Comparison of ENCODE assay signal across 21 mouse cellular contexts in genomic region chr8:109635146-109635545, GRCm38 (mm10). TPM values are rescaled to one million over a fixed set of nuclear protein-coding genes. Genes with fewer than 3 reads are reported as not detected.
A peak's percentile ranks its signal among the peaks of the same experiment; 100 is the strongest.
DNase-seq lines count a peak whose midpoint lies in the region; ATAC-seq and TF ChIP-seq lines count a peak whose summit lies in the region.
"Had no signal": no experiment of that assay in that cellular context is flagged by ENCODE, and none has a peak within 500 bp of the region (broad histone marks: within the 10 kb centered on the region; RNA-seq: fewer than 3 reads in every experiment).

No protein-coding gene starts in this region.

- H3K27me3 ChIP-seq in heart, embryonic 14.5 days (ENCODE audit: control insufficient read depth, insufficient read depth, low read length): no peaks in the 10 kb centered on the region
- peaks cover 20% of the 10 kb centered on the region for H3K27me3 ChIP-seq in myocyte (ENCODE audit: control insufficient read depth, insufficient read depth, insufficient read length)
- H3K27me3 ChIP-seq in hindbrain, embryonic 11.5 days (ENCODE audit: control insufficient read depth, insufficient read depth, low read length): no peaks in the 10 kb centered on the region
- H3K27me3 ChIP-seq: CH12.LX had no signal

- no peak overlapping the region for H3K9ac ChIP-seq in heart, embryonic 14.5 days (ENCODE audit: low read length)
- H3K9ac ChIP-seq in hindbrain, embryonic 11.5 days (ENCODE audit: low read depth, low read length): no peak overlapping the region

- no peaks in the 10 kb centered on the region for H3K9me3 ChIP-seq in heart, embryonic 14.5 days (ENCODE audit: control insufficient read depth, low read length)
- H3K9me3 ChIP-seq in hindbrain, embryonic 11.5 days (ENCODE audit: control insufficient read depth, low read length): no peaks in the 10 kb centered on the region
- H3K9me3 ChIP-seq: G1E had no signal

- 0 out of 2 replicates have a peak, but pooled peaks have one; percentile 35 for ATAC-seq in heart, embryonic 14.5 days (ENCODE audit: insufficient number of reproducible peaks, insufficient read depth, low FRiP score, low read depth)
- ATAC-seq in hindbrain, embryonic 11.5 days (ENCODE audit: low FRiP score): no peak
- ATAC-seq: activated CD4-positive, CD25-positive, alpha-beta regulatory T cell, adult 4 months; CD4-positive, CD25-positive, alpha-beta regulatory T cell, adult 4 months; Patski had no signal

- no peak overlapping the region for H3K27ac ChIP-seq in heart, embryonic 14.5 days (replicated peaks in 1 of 2; ENCODE audit: control insufficient read depth in 1 of 2, insufficient read depth in 1 of 2, low read depth in 2 of 2, low read length in 2 of 2)
- H3K27ac ChIP-seq in hindbrain, embryonic 11.5 days (ENCODE audit: low read depth, low read length): no peak overlapping the region

- H3K4me1 ChIP-seq in heart, embryonic 14.5 days (ENCODE audit: control insufficient read depth in 2 of 2, insufficient read depth in 2 of 2, low read length in 2 of 2): no peaks in the 10 kb centered on the region
- no peaks in the 10 kb centered on the region for H3K4me1 ChIP-seq in hindbrain, embryonic 11.5 days (replicated peaks; ENCODE audit: control insufficient read depth, insufficient read depth, low read length)

- TF ChIP-seq POLR2A in myocyte (IDR thresholded peaks at IDR 0.05; ENCODE audit: insufficient read length, low read depth): no peak

- no peak overlapping the region for H3K4me3 ChIP-seq in heart, embryonic 14.5 days (ENCODE audit: control insufficient read depth in 1 of 2, insufficient read depth in 1 of 2, low read depth in 1 of 2, low read length in 2 of 2)
- H3K4me3 ChIP-seq in myocyte: no peak overlapping the region
- no peak overlapping the region for H3K4me3 ChIP-seq in hindbrain, embryonic 11.5 days (ENCODE audit: low read depth, low read length)

- H3K4me2 ChIP-seq in heart, embryonic 14.5 days (ENCODE audit: low read length): no peak overlapping the region
- no peak overlapping the region for H3K4me2 ChIP-seq in myocyte (ENCODE audit: low read depth)
- H3K4me2 ChIP-seq in hindbrain, embryonic 11.5 days (replicated peaks; ENCODE audit: low read depth, low read length): no peak overlapping the region

- no peaks in the 10 kb centered on the region for H3K36me3 ChIP-seq in heart, embryonic 14.5 days (ENCODE audit: control insufficient read depth, insufficient read depth, low read length)
- H3K36me3 ChIP-seq in myocyte (ENCODE audit: control insufficient read depth, insufficient read depth): no peaks in the 10 kb centered on the region
- H3K36me3 ChIP-seq in hindbrain, embryonic 11.5 days (ENCODE audit: control insufficient read depth, insufficient read depth, low read length): no peaks in the 10 kb centered on the region

- intact Hi-C loops in heart, postnatal 10 days (cut with DNase I): no loop called here

- no peak for DNase-seq in heart, postnatal 10 days
- DNase-seq in hindbrain, embryonic 11.5 days (ENCODE audit: low spot score): no peak
- DNase-seq: adrenal gland, adult 2 months; adrenal gland, adult 8-10 months; adrenal gland, postnatal 10 days; adrenal gland, postnatal 14 days; adrenal gland, postnatal 25 days; adrenal gland, postnatal 36 days; B cell, adult 2 months; cerebellum, adult 11 months; cerebellum, adult 11-12 months; cerebellum, adult 18-20 months had no signal

- WGBS in heart, embryonic 14.5 days: 81% methylated on average over 8 of the region's 8 CpGs
- WGBS in hindbrain, embryonic 11.5 days: 93% methylated on average over 8 of the region's 8 CpGs

- no peak overlapping the region for H3ac ChIP-seq in myocyte (ENCODE audit: control insufficient read depth, insufficient read length)

- H3K79me2 ChIP-seq in myocyte (ENCODE audit: control insufficient read depth, insufficient read depth): no peaks in the 10 kb centered on the region

TF ChIP-seq in myocyte, 11 proteins besides CTCF, POLR2A, EP300 and RAD21:
- TF ChIP-seq E2F4 (IDR thresholded peaks at IDR 0.05; ENCODE audit: insufficient read depth) (no peak), MYOD1 (IDR thresholded peaks at IDR 0.05; ENCODE audit: control insufficient read depth in 1 of 3, insufficient read length in 2 of 3, low read depth in 2 of 3) (peak; percentile 22 to 94 (median 58)), REST (IDR thresholded peaks at IDR 0.05; ENCODE audit: insufficient read depth, insufficient read length) (no peak), USF1 (IDR thresholded peaks at IDR 0.05; ENCODE audit: low read depth) (no peak), MAX (IDR thresholded peaks at IDR 0.05; ENCODE audit: low read depth) (no peak), TCF3 (IDR thresholded peaks at IDR 0.05; ENCODE audit: insufficient read length, low read depth) (no peak), CEBPB (IDR thresholded peaks at IDR 0.05; ENCODE audit: insufficient read depth, poor library complexity, severe bottlenecking) (no peak), MYOG (IDR thresholded peaks at IDR 0.05; ENCODE audit: control insufficient read depth in 1 of 3, insufficient read depth in 1 of 3, insufficient read length in 2 of 3, low read depth in 2 of 3) (peak; percentile 26 to 89 (median 85)), TCF12 (IDR thresholded peaks at IDR 0.05; ENCODE audit: insufficient read depth, poor library complexity, severe bottlenecking) (peak; percentile 31), SRF (IDR thresholded peaks at IDR 0.05; ENCODE audit: control insufficient read depth, insufficient read length, low read depth) (no peak), POLR2AphosphoS2 (IDR thresholded peaks at IDR 0.05; ENCODE audit: insufficient read length, low read depth) (no peak)

RNA-seq across cellular contexts. Expression of gene Pkd1l3, which starts 20.8 kb away (rescaled TPM):
- polyA plus RNA-seq in heart, embryonic 14.5 days (2014; fragmentation: Nextera tagmentation; extraction: Ambion mirVana): 0.15 TPM in 1 of 2 replicates, not detected in the other
- total RNA-seq in heart, postnatal 10 days (2021): under 1 TPM in 1 of 2 experiments, not detected in 1; 0.26 TPM
- 0.14 TPM for polyA plus RNA-seq in myocyte (2012; fragmentation: generic; extraction: Trizol)
- 0.27 and 0.69 TPM in 2 replicates for polyA plus RNA-seq in hindbrain, embryonic 11.5 days (2014; fragmentation: Nextera tagmentation; extraction: Ambion mirVana)
- polyA plus RNA-seq: C2C12 had no signal

RNA-seq across cellular contexts. Expression of gene Dhodh, which starts 26.7 kb away (rescaled TPM):
- 31.5 and 38.7 TPM in 2 replicates for polyA plus RNA-seq in heart, embryonic 14.5 days (2014; fragmentation: Nextera tagmentation; extraction: Ambion mirVana)
- 10 to 100 TPM; 14.1 to 18.7 TPM for total RNA-seq in heart, postnatal 10 days (2021)
- polyA plus RNA-seq in myocyte (2012; fragmentation: generic; extraction: Trizol): 16.7 TPM
- polyA plus RNA-seq in hindbrain, embryonic 11.5 days (2014; fragmentation: Nextera tagmentation; extraction: Ambion mirVana): 34.4 and 36.3 TPM in 2 replicates

RNA-seq across cellular contexts. Expression of gene Hp, which starts 56.2 kb away (rescaled TPM):
- 0.59 and 0.77 TPM in 2 replicates for polyA plus RNA-seq in heart, embryonic 14.5 days (2014; fragmentation: Nextera tagmentation; extraction: Ambion mirVana)
- total RNA-seq in heart, postnatal 10 days (2021): 1 to 10 TPM; 2.6 to 4.5 TPM
- not detected for polyA plus RNA-seq in myocyte (2012; fragmentation: generic; extraction: Trizol)
- 0.81 and 1.7 TPM in 2 replicates for polyA plus RNA-seq in hindbrain, embryonic 11.5 days (2014; fragmentation: Nextera tagmentation; extraction: Ambion mirVana)
- total RNA-seq: CH12.LX, ES-E14, G1E had no signal
- polyA plus RNA-seq: activated CD4-positive, CD25-positive, alpha-beta regulatory T cell, adult 4 months; C2C12; CD4-positive, CD25-positive, alpha-beta regulatory T cell, adult 4 months had no signal

RNA-seq across cellular contexts. Expression of gene Ist1, which starts 57.9 kb away (rescaled TPM):
- polyA plus RNA-seq in heart, embryonic 14.5 days (2014; fragmentation: Nextera tagmentation; extraction: Ambion mirVana): 91.3 and 95.8 TPM in 2 replicates
- total RNA-seq in heart, postnatal 10 days (2021): 10 to 100 TPM; 61.7 to 62.6 TPM
- 44.1 TPM for polyA plus RNA-seq in myocyte (2012; fragmentation: generic; extraction: Trizol)
- 199 TPM in 2 replicates for polyA plus RNA-seq in hindbrain, embryonic 11.5 days (2014; fragmentation: Nextera tagmentation; extraction: Ambion mirVana)
